Mouse (Mus musculus) ES-CJ7 (cell line): ENCODE measurements around the gene Vps11.
"Not testable (repeated sequence)": the region's sequence is repeated elsewhere in the genome, so short reads cannot be mapped to it uniquely, and the experiment has no call there.

Experiments
- DNase-seq: peaks from one replicate; pipeline ENCODE4 v3.0.0; 2011; ENCODE audit warnings: low read depth, low spot score

Gene Vps11

GRCm38 (mm10) chr9:44376141-44376540 lies 14.7 kb upstream of the Vps11 start:
- DNase-seq, result no peak

GRCm38 (mm10) chr9:44373386-44373785 lies 11.9 kb upstream of the Vps11 start:
- DNase-seq, result no peak

- DNase-seq, result peak; percentile 80
These were observed 3.0 kb upstream of the Vps11 start for GRCm38 (mm10) chr9:44364480-44364879.

- DNase-seq, result not testable (repeated sequence)
These were observed 461 bp upstream of the Vps11 start for GRCm38 (mm10) chr9:44361931-44362330.

GRCm38 (mm10) chr9:44357207-44357606 lies 4.3 kb downstream of the Vps11 start:
- no peak for DNase-seq

- no peak for DNase-seq
These were observed 8.3 kb downstream of the Vps11 start for GRCm38 (mm10) chr9:44353142-44353541.

GRCm38 (mm10) chr9:44352337-44352736 lies 9.1 kb downstream of the Vps11 start:
- DNase-seq, result no peak

GRCm38 (mm10) chr9:44351396-44351795 lies 10.1 kb downstream of the Vps11 start:
- no peak for DNase-seq

- DNase-seq, result peak; percentile 66
These were observed 12.9 kb downstream of the Vps11 start for GRCm38 (mm10) chr9:44348546-44348945.

GRCm38 (mm10) chr9:44347621-44348020 lies 13.8 kb downstream of the Vps11 start:
- no peak for DNase-seq

GRCm38 (mm10) chr9:44347166-44347565 lies 14.3 kb downstream of the Vps11 start:
- no peak for DNase-seq

- DNase-seq, result peak; percentile 62
These were observed 15.7 kb downstream of the Vps11 start for GRCm38 (mm10) chr9:44345570-44346433.

GRCm38 (mm10) chr9:44343781-44344421 lies 17.6 kb downstream of the Vps11 start, which contains the start of gene Hmbs:
Hmbs (minus strand) TSS chr9:44344228.
- DNase-seq, result peak; percentile 87

GRCm38 (mm10) chr9:44343290-44343689 lies 18.2 kb downstream of the Vps11 start:
- DNase-seq, result no peak

GRCm38 (mm10) chr9:44342605-44343004 lies 18.9 kb downstream of the Vps11 start:
- no peak for DNase-seq

GRCm38 (mm10) chr9:44342173-44342572 lies 19.3 kb downstream of the Vps11 start:
- DNase-seq, result no peak

- no peak for DNase-seq
These were observed 20.0 kb downstream of the Vps11 start for GRCm38 (mm10) chr9:44341487-44341886.

- DNase-seq, result no peak
These were observed 22.9 kb downstream of the Vps11 start for GRCm38 (mm10) chr9:44338574-44338973.

GRCm38 (mm10) chr9:44337436-44338169 lies 23.9 kb downstream of the Vps11 start:
- DNase-seq, result no peak

GRCm38 (mm10) chr9:44336964-44337363 lies 24.5 kb downstream of the Vps11 start:
- DNase-seq, result no peak

GRCm38 (mm10) chr9:44336513-44336912 lies 25.0 kb downstream of the Vps11 start:
- DNase-seq, result not testable (repeated sequence)

GRCm38 (mm10) chr9:44336093-44336406 lies 25.4 kb downstream of the Vps11 start:
- DNase-seq, result no peak
